Mouse (Mus musculus) thymus, postnatal 10 days (tissue): Measurements from ENCODE around the gene Abtb1.

Source experiments
- DNase-seq, 2 experiments: peaks; one replicate each; pipeline ENCODE4 v3.0.0; 2021; ENCODE audit warnings: low spot score in 2 of 2

Abtb1 gene

DNA sequence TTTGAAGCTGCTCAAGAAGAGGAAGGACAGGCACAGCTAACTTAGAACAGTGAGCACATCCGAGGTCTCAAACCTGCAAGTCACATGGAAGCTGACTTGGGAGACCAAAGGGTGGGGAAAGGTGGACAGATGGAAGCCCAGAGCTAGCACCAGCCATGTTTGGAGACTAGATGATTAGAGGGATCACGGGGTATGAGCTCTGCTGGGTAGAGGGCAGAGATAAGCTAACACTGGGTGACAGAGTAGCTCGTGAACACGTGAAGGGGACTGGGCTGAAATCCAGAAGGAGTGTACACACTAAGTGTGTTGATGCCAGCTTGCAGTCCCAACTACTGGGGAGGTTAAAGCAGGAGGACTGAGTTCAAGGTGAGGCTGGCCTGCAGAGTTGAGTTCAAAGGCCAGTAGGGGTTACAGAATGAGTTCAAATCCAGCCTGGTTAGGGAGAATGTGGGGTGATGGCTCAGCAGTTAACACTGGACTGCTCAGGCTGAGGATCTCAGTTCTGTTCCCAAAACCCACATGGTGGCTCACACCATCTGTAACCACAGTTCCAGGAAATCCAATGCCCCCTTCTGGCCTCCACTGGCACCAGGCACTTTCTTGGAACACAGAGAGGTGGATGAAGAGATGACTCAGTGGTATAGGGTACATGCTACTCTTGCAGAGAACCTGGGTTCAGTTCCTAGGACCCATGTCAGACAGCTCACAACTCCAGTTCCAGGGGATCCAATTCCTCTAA, 37.7 kb downstream of the Abtb1 start:
- DNase-seq = no peak

DNA sequence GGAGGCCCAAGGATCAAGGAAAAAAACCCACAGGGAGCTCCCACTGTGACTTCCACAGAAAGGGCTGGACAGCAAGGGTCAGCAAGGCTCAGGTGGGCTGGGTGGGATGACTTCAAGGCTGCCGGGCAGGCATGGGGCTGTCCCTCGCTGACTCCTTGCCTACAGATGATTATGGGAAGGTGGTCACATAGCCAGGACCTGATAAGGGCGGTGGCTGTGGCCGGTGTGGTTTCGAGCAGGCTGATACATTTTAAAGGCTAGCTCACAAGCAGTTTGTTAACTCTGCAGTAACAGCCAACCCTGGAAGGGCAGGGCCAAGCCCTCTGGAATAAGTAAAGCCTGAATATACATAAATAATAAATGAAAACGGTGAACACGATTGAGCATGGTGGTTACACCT, 38.7 kb downstream of the Abtb1 start:
- DNase-seq = no peak

DNA sequence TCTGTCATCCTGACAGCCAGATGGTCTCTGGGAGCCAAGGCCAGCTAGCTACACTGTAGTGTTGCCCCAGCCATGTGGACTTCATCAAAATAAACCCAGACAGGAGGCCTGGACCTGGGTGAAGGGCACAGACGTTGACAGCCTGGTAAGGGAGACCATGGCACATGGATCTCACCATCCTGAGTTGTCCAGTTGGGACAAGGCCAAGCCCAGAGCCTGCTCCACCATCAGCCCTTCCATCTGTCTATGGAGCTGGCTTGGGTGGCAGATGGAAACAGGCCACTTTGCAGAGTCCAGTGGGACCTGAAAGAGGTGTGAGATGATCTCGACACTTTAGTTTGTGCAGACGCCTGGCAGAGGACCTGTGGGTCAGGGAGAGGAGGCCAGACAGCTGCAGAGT, 41.0 kb downstream of the Abtb1 start:
- DNase-seq = no peak

DNA sequence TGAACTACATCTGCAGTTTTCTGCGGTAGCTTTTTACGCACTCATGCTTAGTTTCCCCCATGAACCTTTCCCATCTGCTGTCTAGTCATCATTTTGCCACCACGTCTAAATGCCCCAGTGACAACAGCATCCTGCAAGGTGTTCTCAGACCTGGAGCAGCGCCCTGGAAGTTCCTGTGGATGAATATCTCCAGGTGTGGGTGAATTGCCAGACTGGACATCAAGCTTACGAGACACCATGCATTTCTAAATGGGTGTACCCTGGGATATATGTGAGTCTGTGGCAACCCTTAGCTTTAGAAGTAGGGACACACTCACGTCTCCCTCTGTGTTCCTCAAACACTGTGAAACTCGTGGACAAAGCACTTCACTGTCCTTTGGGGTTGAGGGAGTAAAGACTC, 41.6 kb downstream of the Abtb1 start:
- no peak for DNase-seq

DNA sequence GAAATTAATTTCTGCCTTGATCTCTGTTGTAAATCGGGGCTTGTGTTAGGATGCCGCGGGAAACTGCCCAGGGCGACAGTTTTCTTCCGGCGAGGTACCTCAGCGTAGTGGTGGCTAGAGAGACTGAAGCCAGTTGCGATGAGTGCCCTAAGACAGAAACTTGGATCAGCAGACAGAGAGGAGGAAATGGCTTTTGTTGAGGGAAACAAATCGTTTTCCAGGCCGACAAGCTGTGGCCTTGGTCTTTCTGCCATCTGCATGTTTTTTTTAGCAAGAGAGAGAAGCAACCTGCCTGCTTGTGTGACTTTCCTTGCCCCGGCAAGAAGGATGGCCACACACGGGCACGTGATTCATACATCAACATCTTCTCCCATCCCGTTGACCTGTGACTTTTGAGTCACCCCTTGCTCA, 47.2 kb downstream of the Abtb1 start:
- no peak for DNase-seq

DNA sequence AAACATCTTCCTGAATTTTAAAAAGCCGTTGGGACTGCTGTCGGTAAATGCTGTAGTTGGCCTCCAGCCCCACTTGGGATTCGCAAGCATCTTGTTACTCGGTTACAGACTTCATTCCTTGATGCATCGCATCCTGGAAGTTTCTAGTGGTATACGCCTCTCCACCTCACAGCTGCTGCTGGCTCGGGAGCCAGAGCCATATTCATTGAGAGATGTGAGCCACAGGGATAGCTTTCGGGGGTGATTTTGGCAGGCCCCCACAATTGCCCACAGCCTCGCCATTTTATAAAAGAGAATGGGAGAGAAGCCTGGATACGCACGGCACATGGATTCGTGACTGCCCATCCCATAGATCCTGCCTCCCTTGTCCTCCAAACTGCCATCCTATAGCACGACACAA, 47.9 kb downstream of the Abtb1 start:
- no peak for DNase-seq

DNA sequence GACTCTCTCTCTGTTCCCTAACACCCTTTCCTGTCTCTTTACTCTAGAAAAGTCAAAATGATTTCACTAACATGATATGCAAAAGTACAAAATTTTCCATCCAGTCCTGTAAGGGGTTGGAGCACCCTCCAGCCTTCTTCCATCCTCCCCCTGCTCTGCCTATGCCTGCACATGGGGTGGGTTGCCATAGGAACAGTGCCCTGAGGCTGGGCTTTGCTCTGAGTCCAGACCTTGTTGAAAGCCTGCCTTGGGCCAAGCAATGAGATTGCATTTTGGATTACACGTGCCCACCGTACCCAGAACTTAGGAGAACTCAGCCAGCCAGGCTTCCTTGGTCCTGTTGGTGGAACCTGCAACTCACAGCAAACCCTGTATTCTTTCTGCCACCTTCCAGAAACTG, 48.5 kb downstream of the Abtb1 start:
- DNase-seq = no peak

DNA sequence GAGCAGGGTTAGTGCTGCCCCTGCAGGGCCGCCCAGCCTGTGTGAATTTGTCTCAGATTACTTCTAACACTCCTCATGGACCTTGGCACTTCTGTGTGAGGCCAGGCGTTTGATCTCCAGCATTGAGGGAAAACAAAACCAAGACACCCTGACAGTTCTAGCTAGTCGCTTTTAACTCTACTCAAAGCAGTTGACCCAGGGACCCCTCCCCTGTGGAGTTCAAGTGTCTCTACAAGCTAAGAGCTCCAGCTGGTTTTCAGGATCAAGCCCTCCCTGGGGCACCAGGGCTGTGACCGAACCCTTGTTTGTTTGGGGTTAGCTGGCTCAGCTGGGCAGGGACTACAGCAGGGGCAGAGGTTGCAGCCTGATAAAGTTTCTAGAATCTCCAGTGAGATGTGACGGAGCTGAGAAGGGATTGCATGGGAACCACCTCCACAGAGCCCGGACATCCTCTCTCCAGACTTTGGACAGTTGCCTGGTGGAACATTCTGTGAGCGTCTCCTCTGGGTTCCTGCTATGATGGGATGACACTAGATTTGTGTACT, 49.6 kb downstream of the Abtb1 start:
- DNase-seq = no peak

DNA sequence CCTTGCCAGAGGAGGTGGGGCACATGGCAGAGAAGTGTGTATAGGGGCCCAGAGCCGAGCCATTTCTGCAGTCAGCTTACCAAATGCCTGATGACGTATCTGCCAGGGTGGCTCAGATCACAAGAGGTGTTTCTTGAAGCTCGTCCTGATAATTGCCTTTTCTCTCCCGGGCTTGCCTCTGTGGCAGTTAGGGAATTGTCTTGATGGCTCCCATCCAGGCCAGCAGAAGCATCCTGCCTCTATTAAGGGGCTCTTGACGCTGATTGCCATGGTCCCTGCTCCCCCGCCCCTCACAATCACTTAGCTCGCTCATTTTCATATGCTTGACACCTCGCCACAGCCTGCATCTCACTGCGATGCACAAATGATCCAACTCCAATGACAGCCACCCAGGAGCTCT, 50.5 kb downstream of the Abtb1 start:
- DNase-seq = no peak

DNA sequence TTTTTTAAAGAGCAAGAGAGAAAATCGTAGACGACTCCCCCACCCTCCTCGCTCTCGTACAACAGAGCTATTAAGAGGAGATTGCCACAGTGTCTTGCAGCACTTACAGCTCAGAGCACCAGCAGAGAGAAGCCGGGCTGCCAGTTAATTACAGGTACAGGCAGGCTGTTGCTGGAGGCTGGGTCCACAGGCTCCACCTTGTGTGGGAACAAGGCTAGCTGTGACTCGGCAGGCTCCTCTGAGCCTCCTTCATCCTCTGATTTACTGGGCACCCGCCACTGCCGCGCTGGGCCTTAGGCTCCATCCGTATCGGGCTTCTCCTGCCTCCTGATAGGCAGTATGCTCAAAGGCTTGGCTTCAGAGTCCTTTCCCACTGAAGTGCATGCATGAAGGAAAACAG, 53.6 kb downstream of the Abtb1 start:
- DNase-seq = no peak

DNA sequence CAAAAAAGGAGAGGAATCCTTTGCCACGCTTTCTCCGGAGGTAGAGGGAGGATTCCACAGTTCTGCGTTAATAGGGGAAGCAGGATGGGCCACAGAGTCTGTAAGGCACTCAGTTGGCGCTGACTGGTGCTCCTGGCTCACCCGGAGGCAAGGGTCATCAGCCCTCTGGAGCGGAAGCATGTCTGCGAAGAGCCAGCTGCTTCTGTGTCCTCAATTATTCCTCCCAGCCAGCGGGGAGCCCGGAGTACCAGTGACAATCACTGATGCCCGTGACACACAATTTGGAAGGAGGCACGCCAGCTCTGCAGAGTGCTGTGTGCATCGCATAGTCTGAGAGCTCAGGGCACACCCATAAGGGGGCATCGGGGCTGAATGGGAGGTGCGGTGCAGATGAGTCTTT, 54.3 kb downstream of the Abtb1 start:
- no peak for DNase-seq

DNA sequence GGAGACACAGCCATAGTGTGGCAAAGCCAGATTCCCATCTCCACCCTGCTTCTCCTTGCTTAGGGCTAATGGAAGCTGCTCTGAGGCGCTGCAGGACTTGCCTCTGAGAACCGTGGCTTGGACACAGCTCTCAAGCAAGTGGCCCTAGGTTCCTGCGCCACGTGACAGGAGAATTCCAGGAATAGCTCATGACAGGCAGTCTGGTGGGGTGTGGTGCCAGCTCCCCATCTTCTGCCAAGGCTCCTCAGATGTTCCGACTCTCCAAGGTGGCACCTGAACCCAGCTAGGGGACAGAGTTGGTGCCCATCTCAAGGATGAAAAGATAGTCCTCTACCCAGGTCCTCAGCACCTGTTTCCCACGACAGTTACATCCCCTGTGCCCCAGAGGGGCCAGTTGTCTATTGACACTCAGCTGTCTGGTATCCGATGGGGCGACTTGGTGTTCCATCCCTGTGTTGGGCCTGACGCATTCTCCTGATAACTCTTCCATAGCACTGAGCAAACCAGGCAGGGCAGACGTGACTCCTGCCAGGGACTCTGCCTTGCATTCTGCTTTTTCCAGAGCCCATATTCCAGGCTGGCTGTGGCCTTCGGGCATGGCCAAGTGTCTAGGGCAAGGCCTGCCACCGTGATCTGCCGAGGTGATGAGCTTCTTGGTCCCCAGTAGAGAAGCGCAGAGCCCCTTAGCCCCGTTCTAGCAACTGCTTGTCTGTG, 54.9 kb downstream of the Abtb1 start:
- no peak for DNase-seq
